Mouse (Mus musculus): ENCODE measurements around the gene Pusl1.

The Pusl1 gene

GRCm38 (mm10) chr4:155886330-155886729 is 5.3 kb downstream of the Pusl1 start:
- DNase-seq (ENCODE audit: low spot score): no peak

DNA sequence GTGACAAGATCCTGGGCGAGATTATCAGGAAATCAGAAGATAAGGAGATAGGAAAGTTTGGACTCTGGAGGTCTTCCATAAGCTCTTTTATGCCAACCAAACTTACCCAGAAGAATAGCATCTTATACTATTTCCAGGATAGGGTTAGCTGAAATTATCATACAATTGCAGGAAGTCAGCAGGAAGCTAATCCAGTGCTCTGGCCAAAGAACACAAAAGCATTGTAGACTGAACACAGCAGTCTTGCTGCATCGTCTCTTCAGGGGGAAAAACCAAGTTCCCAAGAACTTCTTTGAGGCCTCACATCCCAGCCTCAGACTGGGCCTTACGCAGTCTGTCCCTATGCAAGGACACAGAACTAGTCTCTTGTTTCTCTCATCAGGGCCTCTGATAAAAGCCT is 8.0 kb downstream of the Pusl1 start:
- no peak for DNase-seq (ENCODE audit: low spot score)

GRCm38 (mm10) chr4:155871404-155871803 is 20.2 kb downstream of the Pusl1 start:
- DNase-seq (ENCODE audit: low spot score): no peak

GRCm38 (mm10) chr4:155869317-155870033 is 22.1 kb downstream of the Pusl1 start, which contains the start of the genes Cptp and Ints11:
Cptp (minus strand) TSS chr4:155869440.
Ints11 (plus strand) TSS chr4:155869546.
- DNase-seq (ENCODE audit: low spot score): peak; percentile 96

DNA sequence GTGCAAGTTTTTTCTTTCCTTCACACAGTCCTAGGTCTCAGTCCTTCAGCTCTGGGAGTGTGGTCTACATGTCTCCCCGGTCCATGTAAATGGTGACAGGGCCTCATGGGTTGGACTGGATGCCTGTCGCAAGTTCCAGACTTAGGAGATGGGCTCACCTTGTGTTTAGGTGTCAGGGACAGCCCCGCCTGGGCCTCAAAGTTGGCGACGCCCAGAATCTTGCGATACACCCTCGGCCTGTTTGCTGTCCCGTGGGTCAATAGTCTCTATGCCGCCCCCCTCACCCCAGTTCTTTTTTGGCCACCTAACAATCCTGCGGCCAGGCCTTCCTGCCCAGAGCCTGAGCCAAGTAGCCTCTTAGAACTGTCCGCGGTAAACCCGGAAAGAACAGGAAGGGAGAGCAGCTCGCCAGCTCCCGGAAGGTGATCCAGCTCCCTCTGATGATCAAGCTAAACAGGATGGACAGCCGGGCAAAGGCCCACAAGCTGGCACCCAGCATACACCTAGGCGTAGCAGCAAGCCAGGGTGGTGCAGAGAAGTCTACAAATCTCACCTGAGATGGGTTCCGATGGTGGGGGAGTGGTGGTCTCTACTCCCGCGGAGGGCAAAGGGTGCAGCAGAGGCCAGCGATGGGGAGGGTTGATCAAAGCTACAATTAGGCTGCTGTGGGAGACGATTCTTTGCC is 22.8 kb downstream of the Pusl1 start:
- no peak for DNase-seq (ENCODE audit: low spot score)

DNA sequence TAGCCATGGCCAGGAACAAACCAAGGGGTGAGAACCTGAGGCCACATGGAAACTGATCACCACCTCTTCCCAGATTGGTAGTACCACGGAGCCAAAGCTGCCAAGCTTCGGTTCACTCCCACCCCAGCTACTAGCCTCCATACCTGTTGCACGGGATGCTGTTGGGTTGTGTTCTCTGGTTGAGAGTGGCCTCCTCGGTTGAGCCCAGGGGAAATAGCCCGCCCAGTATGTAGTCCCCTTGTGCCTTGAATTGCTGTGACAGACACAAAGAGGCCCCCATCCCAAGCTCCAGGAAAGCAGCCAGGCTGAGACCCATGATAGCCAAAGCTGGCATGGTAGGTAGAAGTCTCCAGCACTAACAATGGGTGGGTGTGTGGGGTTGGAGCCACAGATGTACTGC is 28.6 kb downstream of the Pusl1 start, which contains the start of gene Tas1r3:
Tas1r3 (minus strand) TSS at position 362 of the 400 bp plus-strand sequence.
- DNase-seq (ENCODE audit: low spot score): peak; percentile 3

DNA sequence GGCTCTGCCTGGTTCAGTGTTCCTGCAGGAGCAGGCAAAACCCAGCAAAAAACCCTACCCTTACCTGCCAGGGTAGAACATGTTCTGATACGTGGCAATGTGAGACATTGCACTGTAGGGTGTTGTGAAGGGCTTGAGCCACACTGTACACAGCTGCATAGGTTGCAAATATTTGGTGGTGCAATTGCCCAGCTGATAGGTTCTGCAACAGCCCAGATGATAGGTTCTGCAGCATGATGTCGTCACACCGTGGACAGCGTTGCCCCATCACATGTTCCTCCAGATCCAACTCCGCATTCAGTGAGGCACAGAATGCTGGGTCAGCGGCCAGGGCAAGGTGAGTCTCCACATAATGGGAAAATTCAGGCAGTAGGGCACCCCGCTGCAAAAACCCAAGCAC is 29.8 kb downstream of the Pusl1 start:
- no peak for DNase-seq (ENCODE audit: low spot score)

GRCm38 (mm10) chr4:155859318-155859717 is 32.3 kb downstream of the Pusl1 start:
- DNase-seq (ENCODE audit: low spot score): peak; percentile 81

- no peak for DNase-seq (ENCODE audit: low spot score)
Observed at GRCm38 (mm10) chr4:155856881-155857280, 34.7 kb downstream of the Pusl1 start.

- no peak for DNase-seq (ENCODE audit: low spot score)
Observed at GRCm38 (mm10) chr4:155856071-155856470, 35.5 kb downstream of the Pusl1 start.

DNA sequence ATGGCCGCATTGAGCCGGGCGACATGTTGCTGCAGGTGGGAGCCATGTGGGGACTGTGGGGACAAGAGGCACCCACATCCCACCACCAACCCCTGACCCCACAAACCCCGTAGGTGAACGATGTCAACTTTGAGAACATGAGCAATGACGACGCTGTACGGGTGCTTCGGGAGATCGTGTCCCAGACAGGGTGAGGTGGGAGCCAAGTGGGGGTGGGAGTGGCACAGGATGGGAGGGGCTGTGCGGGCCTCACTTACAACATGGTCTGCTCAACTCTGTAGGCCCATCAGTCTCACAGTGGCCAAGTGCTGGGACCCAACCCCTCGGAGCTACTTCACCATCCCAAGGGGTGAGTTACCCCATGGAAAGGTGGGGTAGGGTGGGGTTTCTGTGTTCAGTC is 36.6 kb downstream of the Pusl1 start:
- DNase-seq (ENCODE audit: low spot score): no peak

DNA sequence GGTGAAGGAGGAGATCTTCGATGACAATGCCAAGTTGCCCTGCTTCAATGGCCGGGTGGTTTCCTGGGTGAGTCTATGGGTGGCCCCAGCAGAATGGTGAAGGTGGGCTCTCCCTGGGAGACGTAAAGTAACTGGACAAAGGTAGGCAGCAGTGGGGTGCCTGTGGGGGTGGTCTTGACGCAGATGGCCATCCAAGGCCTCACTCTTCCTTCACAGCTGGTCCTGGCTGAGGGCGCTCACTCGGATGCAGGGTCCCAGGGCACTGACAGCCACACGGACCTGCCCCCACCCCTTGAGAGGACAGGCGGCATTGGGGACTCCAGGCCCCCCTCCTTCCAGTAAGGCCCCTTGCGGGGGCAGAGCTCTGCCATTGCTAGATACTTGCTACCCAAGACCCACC is 38.2 kb downstream of the Pusl1 start:
- DNase-seq (ENCODE audit: low spot score): no peak

DNA sequence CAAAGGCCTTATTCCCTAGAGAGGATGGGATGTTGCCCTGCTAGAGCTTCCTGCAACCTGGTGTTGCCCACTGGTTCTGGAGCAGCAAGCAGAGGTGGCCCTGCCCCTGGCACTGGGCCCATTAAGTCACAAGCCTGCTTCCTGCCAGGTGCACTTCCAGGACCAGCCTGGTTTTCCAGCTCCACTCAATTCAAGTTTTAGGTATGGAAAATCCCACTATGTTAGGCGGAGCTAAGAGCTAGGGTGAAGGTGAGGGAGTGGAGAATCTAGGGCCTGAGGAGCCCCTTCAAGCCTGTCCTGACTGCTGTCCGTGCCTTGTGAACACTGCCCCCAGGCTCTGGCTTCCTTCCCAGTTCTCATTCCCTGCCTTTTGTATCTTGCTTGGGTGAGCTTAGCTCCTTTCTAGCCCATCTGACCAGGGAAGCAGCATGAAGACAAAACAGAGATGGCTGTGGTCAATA is 39.6 kb downstream of the Pusl1 start:
- DNase-seq (ENCODE audit: low spot score): no peak

- no peak for DNase-seq (ENCODE audit: low spot score)
Observed at GRCm38 (mm10) chr4:155851368-155851767, 40.2 kb downstream of the Pusl1 start.

GRCm38 (mm10) chr4:155849792-155850451 is 41.7 kb downstream of the Pusl1 start:
- no peak for DNase-seq (ENCODE audit: low spot score)

GRCm38 (mm10) chr4:155849391-155849790 is 42.2 kb downstream of the Pusl1 start:
- DNase-seq (ENCODE audit: low spot score): no peak

- no peak for DNase-seq (ENCODE audit: low spot score)
Observed at GRCm38 (mm10) chr4:155848434-155849095, 43.0 kb downstream of the Pusl1 start.

DNA sequence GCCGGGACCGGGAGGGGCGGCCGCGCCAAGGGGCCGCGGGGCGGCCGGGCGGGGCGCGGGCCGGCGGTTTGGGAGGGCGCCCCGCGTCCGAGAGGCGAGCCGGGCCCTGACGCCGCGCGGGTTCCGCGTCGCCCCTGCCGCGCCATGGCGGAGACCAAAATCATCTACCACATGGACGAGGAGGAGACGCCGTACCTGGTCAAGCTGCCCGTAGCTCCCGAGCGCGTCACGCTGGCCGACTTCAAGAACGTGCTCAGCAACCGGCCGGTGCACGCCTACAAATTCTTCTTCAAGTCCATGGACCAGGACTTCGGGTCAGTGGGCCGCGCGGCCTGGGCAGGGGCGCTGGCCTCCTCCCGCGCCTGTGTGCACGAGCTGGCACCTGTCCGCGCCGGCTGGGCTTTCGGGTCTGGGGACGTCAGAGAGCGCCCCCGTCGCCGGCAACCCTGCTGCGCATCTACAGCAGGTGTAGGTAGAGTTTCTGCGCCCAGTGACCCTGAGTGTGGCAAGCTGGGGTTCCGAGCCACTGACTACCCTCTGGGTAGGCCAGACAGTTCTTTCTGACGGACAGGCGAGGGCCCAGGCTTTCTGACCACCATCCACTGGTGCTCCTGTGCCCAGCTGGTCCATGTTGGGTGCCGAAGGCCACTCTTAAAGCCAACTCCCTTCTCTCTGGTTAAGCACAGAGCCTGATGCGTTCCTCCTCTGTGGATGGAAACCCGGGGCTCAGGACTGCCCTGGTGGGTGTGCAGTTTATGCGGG is 43.8 kb downstream of the Pusl1 start:
- DNase-seq (ENCODE audit: low spot score): no peak

DNA sequence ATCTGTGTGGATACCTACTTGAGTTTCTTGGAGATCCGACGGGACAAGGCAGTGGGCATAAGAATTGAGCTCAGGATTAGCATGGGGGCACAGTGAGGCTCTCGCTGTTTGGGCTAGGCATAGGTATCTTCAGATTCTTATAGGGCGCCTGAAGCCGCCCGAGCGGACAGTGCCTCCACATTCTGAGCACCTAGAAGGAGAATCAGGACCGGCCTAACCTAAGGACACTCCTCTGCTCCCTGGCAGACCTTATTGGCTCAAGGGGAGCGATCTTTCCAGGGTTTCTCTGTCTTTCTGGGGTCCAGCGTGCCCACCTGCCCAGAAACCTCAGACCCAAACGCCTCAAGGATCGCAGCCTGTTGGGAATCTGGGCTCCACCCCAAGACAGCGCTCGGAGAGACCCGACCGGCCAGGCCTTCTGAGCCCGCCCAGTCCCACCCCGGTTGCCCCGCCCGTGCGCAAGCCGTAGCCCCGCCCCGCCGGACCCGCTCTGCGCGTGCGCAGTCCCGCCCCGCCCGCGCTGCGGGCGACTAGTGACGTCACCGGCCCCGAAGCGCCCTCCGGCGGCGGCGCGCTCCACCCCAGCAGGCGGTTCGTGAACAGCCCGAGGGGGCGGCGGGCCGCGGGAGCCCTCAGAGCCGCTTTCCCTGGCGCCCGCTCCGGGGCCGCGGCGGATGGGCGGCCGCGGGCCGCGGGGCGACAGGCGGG is 44.6 kb downstream of the Pusl1 start, which contains the start of gene Dvl1:
Dvl1 (plus strand) TSS at position 532 of the 708 bp plus-strand sequence.
- peak; percentile 98 for DNase-seq (ENCODE audit: low spot score)

- no peak for DNase-seq (ENCODE audit: low spot score)
Observed at GRCm38 (mm10) chr4:155843231-155843630, 48.4 kb downstream of the Pusl1 start.
